Mouse (Mus musculus) E14TG2a.4 (cell line): ENCODE results near the gene Zdhhc22.

ENCODE experiments used
- H3K27me3 ChIP-seq: 2 replicates; pipeline ENCODE4 v1.6.1; 2014; ENCODE audit warnings: low read length, control low read depth; ENCODE audit not compliant: insufficient read depth
- H3K36me3 ChIP-seq: 2 replicates; pipeline ENCODE4 v1.6.1; 2014; ENCODE audit warnings: low read length, control low read depth; ENCODE audit not compliant: insufficient read depth
- H3K4me1 ChIP-seq: replicated peaks from 2 replicates; pipeline ENCODE4 v1.6.1; 2014; ENCODE audit warnings: low read depth, low read length, control low read depth
- H3K4me3 ChIP-seq: replicated peaks from 2 replicates; pipeline ENCODE4 v1.5.1; 2014; ENCODE audit warnings: mild to moderate bottlenecking, low read length
- H3K9me3 ChIP-seq: 2 replicates; pipeline ENCODE4 v1.6.1; 2014; ENCODE audit warnings: low read length, control low read depth
- CTCF ChIP-seq: conservative IDR thresholded peaks from 2 replicates; pipeline ENCODE4 v1.5.1; 2014; ENCODE audit warnings: low read length
- NANOG ChIP-seq: IDR thresholded peaks from 2 replicates; pipeline ENCODE4 v1.6.1; 2014; ENCODE audit warnings: borderline replicate concordance, low read length, mixed read lengths
- POU5F1 ChIP-seq: IDR thresholded peaks from 2 replicates; pipeline ENCODE4 v1.6.1; 2014; ENCODE audit warnings: low read length, borderline replicate concordance

The Zdhhc22 gene

DNA sequence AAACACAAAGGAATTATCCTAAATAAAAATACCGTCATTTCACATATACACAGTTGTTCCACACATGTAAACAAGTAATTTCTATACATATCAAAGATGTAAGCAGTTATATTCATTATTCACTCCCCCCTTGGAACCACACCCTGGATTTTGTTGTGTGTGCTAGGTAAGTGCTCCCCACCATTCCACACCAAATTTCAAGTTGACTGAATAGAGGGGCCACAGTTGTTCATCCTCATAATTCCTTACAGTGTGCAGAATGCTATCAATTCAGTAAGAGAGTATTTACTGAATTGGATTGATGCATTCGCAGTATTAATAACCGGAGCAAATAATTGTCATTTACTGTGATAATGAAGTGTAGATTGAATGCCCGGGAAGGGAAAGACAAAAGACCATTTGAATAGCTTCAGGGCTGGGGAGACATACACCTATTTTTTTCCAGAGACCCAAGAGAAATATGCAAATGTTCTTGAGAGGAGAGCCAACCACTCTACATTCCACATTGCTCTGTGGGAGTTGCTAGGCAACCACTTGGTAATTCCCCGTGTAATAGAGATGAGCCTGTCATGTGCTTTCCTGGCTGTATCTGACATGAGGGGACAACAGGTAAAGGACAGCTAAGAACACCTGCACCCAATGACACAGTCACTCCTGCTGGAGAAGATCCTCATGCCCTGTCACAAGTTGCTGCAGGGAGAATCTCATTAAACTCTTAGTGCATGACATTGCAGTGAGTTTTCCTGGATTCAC lies 48.3 kb downstream of the Zdhhc22 start:
- Histone ChIP-seq H3K27me3 (no peaks in the 10 kb centered on the region), H3K9me3 (no peaks in the 10 kb centered on the region), H3K4me1 (peaks cover 87% of the 10 kb centered on the region), H3K4me3 (no peak overlapping the region), H3K36me3 (no peaks in the 10 kb centered on the region)
- TF ChIP-seq POU5F1 (no peak), NANOG (no peak), CTCF (no peak)

- Histone ChIP-seq H3K4me1 (peaks cover 89% of the 10 kb centered on the region), H3K4me3 (peak overlapping the region; percentile 10; the same call in 1 of the 2 replicates), H3K27me3 (no peaks in the 10 kb centered on the region), H3K36me3 (no peaks in the 10 kb centered on the region), H3K9me3 (no peaks in the 10 kb centered on the region)
- TF ChIP-seq POU5F1, result no peak
- TF ChIP-seq NANOG, result no peak
Measured at GRCm38 (mm10) chr12:86941173-86941572, 49.1 kb downstream of the Zdhhc22 start.

- H3K4me1 ChIP-seq, result peaks cover 89% of the 10 kb centered on the region
- H3K36me3 ChIP-seq, result no peaks in the 10 kb centered on the region
- H3K4me3 ChIP-seq, result peak overlapping the region; percentile 17; the same call in 1 of the 2 replicates
- H3K27me3 ChIP-seq, result no peaks in the 10 kb centered on the region
- H3K9me3 ChIP-seq, result no peaks in the 10 kb centered on the region
- TF ChIP-seq CTCF, result no peak
- no peak for TF ChIP-seq POU5F1
- TF ChIP-seq NANOG, result no peak
Measured at GRCm38 (mm10) chr12:86938571-86938970, 51.7 kb downstream of the Zdhhc22 start.

DNA sequence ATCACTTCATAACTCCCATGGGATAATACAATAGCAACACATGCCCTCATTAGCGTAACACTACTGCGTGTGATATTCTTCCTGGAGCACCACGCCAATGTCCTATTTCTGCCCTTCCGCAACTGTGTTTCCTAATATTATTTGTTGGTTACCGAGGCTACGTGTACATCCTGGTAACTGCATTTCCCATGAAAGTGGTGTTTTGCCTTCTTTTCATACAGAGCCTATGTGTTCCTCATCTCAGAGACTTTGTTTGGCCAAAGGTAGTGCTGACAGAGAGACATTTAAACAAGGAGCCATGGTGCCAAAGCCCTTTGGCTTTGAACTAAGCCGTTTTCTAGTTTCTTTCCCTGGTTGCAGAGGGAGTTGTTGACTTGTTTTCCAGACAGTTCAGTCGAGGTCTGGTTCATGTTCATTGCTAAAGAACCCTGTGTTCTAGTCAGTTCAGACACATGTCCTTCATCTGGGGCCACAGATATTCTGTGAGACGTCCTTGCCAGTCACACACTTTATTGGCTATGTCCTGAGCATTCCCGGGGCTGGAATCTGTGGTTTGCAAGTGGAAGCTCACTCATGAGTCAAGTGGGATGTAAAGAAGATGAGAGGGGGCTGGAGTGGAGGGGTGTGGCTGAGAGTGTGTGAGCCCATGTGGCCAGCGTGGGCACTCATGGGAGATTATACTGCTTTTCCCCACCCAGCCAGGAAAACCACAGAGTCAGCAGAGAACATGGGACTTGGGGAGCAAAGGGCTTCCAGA lies 53.5 kb downstream of the Zdhhc22 start:
- no peaks in the 10 kb centered on the region for H3K9me3 ChIP-seq
- no peaks in the 10 kb centered on the region for H3K36me3 ChIP-seq
- no peak overlapping the region for H3K4me3 ChIP-seq
- TF ChIP-seq NANOG, result no peak
- no peak for TF ChIP-seq CTCF
- no peak for TF ChIP-seq POU5F1
- no peaks in the 10 kb centered on the region for H3K27me3 ChIP-seq
- peaks cover 89% of the 10 kb centered on the region for H3K4me1 ChIP-seq

DNA sequence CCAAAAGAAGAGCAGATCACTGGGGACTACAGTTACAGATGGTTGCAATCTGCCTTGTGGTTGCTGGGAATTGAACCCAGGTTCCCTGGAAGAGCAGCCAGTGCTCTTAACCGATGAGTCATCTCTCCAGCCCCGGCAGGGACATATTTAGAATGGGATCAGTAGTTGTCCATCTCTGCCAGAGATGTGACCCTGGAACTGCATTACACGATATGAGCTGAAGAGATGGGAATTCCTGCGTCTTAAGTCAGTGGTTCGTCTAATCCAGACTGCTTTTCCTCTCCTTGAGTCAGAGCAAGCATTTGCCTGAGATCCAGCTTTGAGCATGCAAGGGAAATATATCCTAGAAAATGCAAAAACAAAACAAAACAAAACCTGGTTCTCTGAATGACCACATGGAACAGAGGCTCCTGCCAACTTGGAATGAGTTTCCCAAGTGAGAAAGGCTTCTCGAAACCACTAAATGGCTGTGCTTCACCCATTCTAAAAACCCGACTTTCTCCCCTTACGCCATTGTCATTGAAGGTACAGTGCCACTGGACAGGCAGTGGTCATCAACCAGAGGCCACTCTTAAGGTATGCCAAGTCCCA lies 54.4 kb downstream of the Zdhhc22 start:
- TF ChIP-seq POU5F1 (no peak), CTCF (no peak), NANOG (no peak)
- H3K36me3 ChIP-seq, result no peaks in the 10 kb centered on the region
- peaks cover 3% of the 10 kb centered on the region for H3K9me3 ChIP-seq
- H3K4me3 ChIP-seq, result no peak overlapping the region
- peaks cover 89% of the 10 kb centered on the region for H3K4me1 ChIP-seq
- H3K27me3 ChIP-seq, result no peaks in the 10 kb centered on the region

GRCm38 (mm10) chr12:86934748-86935147 lies 55.5 kb downstream of the Zdhhc22 start:
- Histone ChIP-seq H3K36me3 (no peaks in the 10 kb centered on the region), H3K27me3 (no peaks in the 10 kb centered on the region), H3K4me1 (peaks cover 83% of the 10 kb centered on the region), H3K4me3 (no peak overlapping the region), H3K9me3 (peaks cover 14% of the 10 kb centered on the region)
- TF ChIP-seq CTCF (no peak), POU5F1 (no peak), NANOG (no peak)

GRCm38 (mm10) chr12:86932575-86932952 lies 57.7 kb downstream of the Zdhhc22 start:
- H3K4me3 ChIP-seq, result peak overlapping the region; percentile 50
- H3K4me1 ChIP-seq, result peaks cover 65% of the 10 kb centered on the region
- H3K36me3 ChIP-seq, result no peaks in the 10 kb centered on the region
- no peaks in the 10 kb centered on the region for H3K27me3 ChIP-seq
- peaks cover 26% of the 10 kb centered on the region for H3K9me3 ChIP-seq
- TF ChIP-seq POU5F1 (0 out of 2 replicates have a peak, but pooled peaks have one; percentile 25), CTCF (no peak), NANOG (peak; percentile 77)

- peaks cover 65% of the 10 kb centered on the region for H3K4me1 ChIP-seq
- peak overlapping the region; percentile 50 for H3K4me3 ChIP-seq
- H3K36me3 ChIP-seq, result no peaks in the 10 kb centered on the region
- TF ChIP-seq POU5F1 (no peak), NANOG (no peak), CTCF (no peak)
- no peaks in the 10 kb centered on the region for H3K27me3 ChIP-seq
- H3K9me3 ChIP-seq, result peaks cover 31% of the 10 kb centered on the region
Measured at GRCm38 (mm10) chr12:86931919-86932574, 58.2 kb downstream of the Zdhhc22 start.
